Mouse (Mus musculus): ENCODE data around the gene Gm33543.

DNA sequence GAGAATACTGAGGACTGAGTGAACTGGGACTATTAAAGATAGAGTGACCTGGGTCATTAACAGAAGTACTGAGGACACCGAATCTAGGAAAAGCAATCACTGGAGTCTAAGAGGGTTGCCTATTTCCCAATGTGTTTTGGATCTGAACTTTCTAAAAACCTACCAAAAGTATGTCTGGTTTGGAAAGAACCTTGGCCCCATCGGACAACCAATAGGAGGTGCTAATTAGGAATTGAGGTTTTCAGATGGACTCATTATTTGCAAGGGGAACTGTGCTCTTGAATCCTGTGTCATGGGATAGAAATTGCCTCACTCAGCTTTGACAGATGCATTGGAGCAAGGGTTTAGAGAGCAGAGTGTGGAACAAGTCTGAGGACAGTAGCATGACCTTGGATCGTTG is 1.5 kb downstream of the Gm33543 start:
- TF ChIP-seq ZMIZ1 (IDR thresholded peaks at IDR 0.05; ENCODE audit: low read depth, low read length) (no peak), E2F4 (IDR thresholded peaks at IDR 0.05; ENCODE audit: borderline replicate concordance, low read depth, low read length) (no peak)

All from MEL (cell line).